Mouse (Mus musculus) liver, adult 2 months (tissue): ENCODE measurements around the gene Tmem143. TPM values are rescaled to one million over a fixed set of nuclear protein-coding genes. Genes with fewer than 3 reads are reported as not detected.
"Not testable (repeated sequence)": the region's sequence is repeated elsewhere in the genome, so short reads cannot be mapped to it uniquely, and the experiment has no call there.

ENCODE experiments used
- DNase-seq: peaks from one replicate; pipeline ENCODE4 v3.0.0-alpha.2; 2011; ENCODE audit warnings: low read depth, low spot score; ENCODE audit errors: extremely low read depth
- H3K27ac ChIP-seq: fragments of 200-500 bp; replicated peaks from 2 replicates; pipeline ENCODE4 v1.5.1; 2012; ENCODE audit warnings: low read depth, mild to moderate bottlenecking, control low read depth, inconsistent platforms, low read length; ENCODE audit not compliant: insufficient read depth
- H3K27me3 ChIP-seq: fragments of 200-500 bp; 2 replicates; pipeline ENCODE4 v1.6.1; 2012; ENCODE audit warnings: mild to moderate bottlenecking, moderate library complexity, low read length, inconsistent platforms; ENCODE audit not compliant: control insufficient read depth, insufficient read depth
- H3K36me3 ChIP-seq: fragments of 200-500 bp; 2 replicates; pipeline ENCODE4 v1.6.1; 2012; ENCODE audit warnings: low read length, inconsistent platforms; ENCODE audit not compliant: control insufficient read depth, insufficient read depth
- H3K4me1 ChIP-seq: fragments of 200-500 bp; 2 replicates; pipeline ENCODE4 v1.6.1; 2011; ENCODE audit warnings: low read length; ENCODE audit not compliant: control insufficient read depth, insufficient read depth
- H3K4me3 ChIP-seq: fragments of 200-500 bp; 2 replicates; pipeline ENCODE4 v1.5.1; 2011; ENCODE audit warnings: low read depth, mild to moderate bottlenecking, control low read depth, low read length, moderate library complexity; ENCODE audit not compliant: insufficient read depth
- H3K79me2 ChIP-seq: fragments of 200-500 bp; 2 replicates; pipeline ENCODE4 v1.6.1; 2012; ENCODE audit warnings: inconsistent platforms, mild to moderate bottlenecking, low read length, moderate library complexity; ENCODE audit not compliant: control insufficient read depth, insufficient read depth
- H3K9ac ChIP-seq: fragments of 200-500 bp; 2 replicates; pipeline ENCODE4 v1.6.1; 2012; ENCODE audit warnings: low read depth, mild to moderate bottlenecking, control low read depth, inconsistent platforms, low read length
- CTCF ChIP-seq: fragments of 200-500 bp; IDR thresholded peaks from 2 replicates; pipeline ENCODE4 v1.5.1; 2011; ENCODE audit warnings: low read depth, low read length, control low read depth
- POLR2A ChIP-seq: fragments of 200-500 bp; IDR thresholded peaks from 2 replicates; pipeline ENCODE4 v1.6.1; 2011; ENCODE audit warnings: low read length, control low read depth; ENCODE audit not compliant: insufficient read depth; ENCODE audit errors: extremely low read depth
- WGBS: fragments of 180-500 bp; shearing (Covaris S2); methylation state at CpG from one replicate; pipeline ENCODE4 v1.1.7; 2018; 5-methylcytosine and 5-hydroxymethylcytosine counted together
- polyA plus RNA-seq: library from polyadenylated mRNA; depleted of rRNA; stranded (reverse); fragments of >200 nt; gene quantifications from 2 replicates; pipeline ENCODE4 v1.2.3, GENCODE M21; 2012
- total RNA-seq: library from RNA; depleted of rRNA; stranded (reverse); fragments of >200 nt; gene quantifications from 2 replicates; pipeline ENCODE4 v1.2.3, GENCODE M21; 2014

Gene Tmem143
- total and polyA plus RNA-seq, 2 experiments, result 16.6 to 59.5 TPM

DNA sequence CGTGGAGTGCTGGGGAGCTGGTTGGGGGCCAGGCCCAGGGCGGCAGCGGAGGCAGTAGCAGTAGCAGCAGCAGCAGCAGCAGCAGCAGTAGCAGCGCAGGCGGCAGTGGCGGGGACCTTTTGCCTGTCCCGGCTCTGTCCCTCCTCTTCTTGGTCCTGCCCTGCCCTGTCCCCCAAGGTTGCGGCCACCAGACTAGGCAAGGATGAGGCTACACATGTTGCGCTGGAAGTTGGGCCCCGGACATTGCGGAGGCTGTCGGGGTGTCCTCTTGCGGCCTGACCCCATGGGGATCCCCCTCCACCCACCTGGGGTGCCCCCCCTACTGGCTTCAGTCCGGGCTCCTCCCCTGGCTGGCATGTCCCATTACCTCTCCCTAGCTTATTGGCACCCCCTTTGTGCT, 27.0 kb upstream of the Tmem143 start:
- H3K4me3 ChIP-seq, result no peak overlapping the region
- no peak for DNase-seq
- TF ChIP-seq CTCF (no peak), POLR2A (no peak)

DNA sequence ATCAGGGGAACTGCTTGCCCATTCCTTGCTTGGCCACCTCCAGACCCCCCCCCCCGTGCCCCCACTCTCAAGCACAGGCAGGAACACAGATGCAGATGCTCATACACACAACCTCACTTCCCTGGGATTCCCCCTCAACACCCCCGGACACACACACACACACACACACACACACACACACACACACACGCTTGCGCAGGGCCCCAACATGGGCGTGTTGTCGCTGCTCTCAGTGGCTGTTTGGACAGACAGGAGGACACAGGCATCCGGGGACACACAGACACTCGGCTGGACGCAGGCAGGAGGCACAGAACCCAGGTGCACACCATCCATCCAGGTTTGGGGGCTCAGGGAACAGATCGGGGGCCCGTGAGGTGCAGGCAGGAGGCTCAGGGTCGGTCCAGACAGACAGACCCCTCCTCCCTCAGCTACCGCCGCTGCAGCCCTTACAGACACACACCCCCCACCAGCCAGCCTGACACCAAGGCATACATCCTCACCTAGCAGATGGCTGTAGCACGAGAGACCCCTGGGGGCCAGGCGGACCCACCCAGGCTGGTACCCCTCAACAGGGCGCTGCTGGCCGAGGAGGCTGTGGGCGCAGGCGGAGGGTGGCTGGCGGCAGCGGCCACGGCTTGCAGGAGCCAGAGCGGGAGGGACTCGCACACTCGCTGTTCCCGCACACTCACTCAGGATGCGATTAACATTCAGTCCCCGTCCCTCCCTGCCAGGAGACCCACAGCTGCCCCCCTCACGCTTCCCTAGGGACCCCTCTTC, 26.3 kb upstream of the Tmem143 start:
- no peak overlapping the region for H3K4me3 ChIP-seq
- peaks cover 10% of the 10 kb centered on the region for H3K36me3 ChIP-seq
- H3K9ac ChIP-seq, result no peak overlapping the region
- 9% methylated on average over 30 of the region's 30 CpGs for WGBS
- H3K79me2 ChIP-seq, result peaks cover 17% of the 10 kb centered on the region; the same call in 1 of the 2 replicates
- no peak overlapping the region for H3K27ac ChIP-seq
- H3K27me3 ChIP-seq, result peaks cover 16% of the 10 kb centered on the region
- peaks cover 13% of the 10 kb centered on the region for H3K4me1 ChIP-seq
- TF ChIP-seq CTCF (no peak), POLR2A (no peak)
- no peak for DNase-seq

More for the DNA sequence above, 27.0 kb upstream of the Tmem143 start:
- H3K79me2 ChIP-seq, result peaks cover 13% of the 10 kb centered on the region; the same call in 1 of the 2 replicates
- H3K9ac ChIP-seq, result no peak overlapping the region
- peaks cover 16% of the 10 kb centered on the region for H3K27me3 ChIP-seq
- H3K4me1 ChIP-seq, result peaks cover 13% of the 10 kb centered on the region
- peaks cover 5% of the 10 kb centered on the region; the same call in 1 of the 2 replicates for H3K36me3 ChIP-seq
- WGBS, result 19% methylated on average over 11 of the region's 14 CpGs
- no peak overlapping the region for H3K27ac ChIP-seq

- peaks cover 19% of the 10 kb centered on the region for H3K36me3 ChIP-seq
- H3K27me3 ChIP-seq, result peaks cover 16% of the 10 kb centered on the region
- peaks cover 7% of the 10 kb centered on the region for H3K4me1 ChIP-seq
- H3K27ac ChIP-seq, result peak within 1 kb of the TSS; percentile 86
- under 1% methylated on average over 18 of the region's 18 CpGs for WGBS
- DNase-seq, result peak; percentile 79
- H3K9ac ChIP-seq, result peak within 1 kb of the TSS; percentile 87
- peak within 1 kb of the TSS; percentile 78 for H3K4me3 ChIP-seq
- TF ChIP-seq CTCF, result peak; percentile 97
- TF ChIP-seq POLR2A, result peak; percentile 67; the same call in 1 of the 2 replicates
- H3K79me2 ChIP-seq, result peaks cover 20% of the 10 kb centered on the region; the same call in 1 of the 2 replicates
Measured at GRCm38 (mm10) chr7:45872624-45873023, 24.1 kb upstream of the Tmem143 start, which contains the start of gene Kdelr1. Gene Kdelr1 (plus strand): TSS chr7:45872772.

DNA sequence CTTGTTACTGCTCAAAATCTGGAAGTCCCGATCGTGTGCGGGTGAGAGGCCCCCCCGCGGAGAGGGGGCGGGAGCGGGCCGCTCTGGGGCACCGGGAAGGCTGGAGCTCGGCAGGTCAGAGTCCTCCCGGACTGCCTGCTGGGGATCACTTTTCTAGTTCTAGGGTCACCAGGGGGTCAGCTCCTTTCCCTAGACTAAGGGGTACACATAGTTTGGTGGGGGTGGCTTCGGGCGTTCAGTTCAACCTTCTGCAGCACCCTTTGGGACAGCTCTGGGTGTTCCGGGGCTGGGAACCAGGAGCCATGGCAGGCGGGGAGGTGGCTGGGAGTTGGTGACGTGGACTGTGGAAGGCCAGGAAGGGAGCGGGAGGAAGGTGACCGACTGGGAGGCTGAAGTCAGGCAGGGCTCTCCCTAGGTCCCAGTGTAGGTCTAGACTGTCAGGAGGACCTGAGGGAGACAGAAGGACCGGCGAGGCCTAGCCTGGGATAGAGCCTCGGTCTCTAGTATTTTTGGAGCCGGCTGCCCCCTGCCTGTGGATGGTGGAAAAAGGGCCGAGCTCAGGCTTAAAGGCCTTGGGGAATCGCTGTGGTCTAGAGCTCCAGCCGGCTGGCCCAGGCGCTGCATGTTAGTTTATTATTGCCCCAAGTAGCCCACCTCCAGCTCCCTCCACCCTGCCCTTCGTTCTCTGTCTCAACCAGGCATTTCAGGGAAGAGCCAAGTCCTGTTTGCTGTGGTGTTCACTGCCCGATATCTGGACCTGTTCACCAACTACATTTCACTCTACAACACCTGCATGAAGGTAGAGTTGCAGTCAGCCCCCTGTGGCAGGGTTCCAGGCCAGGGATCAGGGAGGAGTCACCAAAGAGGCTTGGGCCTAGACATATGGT, 23.4 kb upstream of the Tmem143 start:
- WGBS, result under 1% methylated on average over 27 of the region's 28 CpGs
- peaks cover 11% of the 10 kb centered on the region for H3K27me3 ChIP-seq
- H3K4me3 ChIP-seq, result peak overlapping the region; percentile 78

GRCm38 (mm10) chr7:45876895-45877294, 19.8 kb upstream of the Tmem143 start:
- 98% methylated on average over 7 of the region's 7 CpGs for WGBS
- H3K36me3 ChIP-seq, result peaks cover 34% of the 10 kb centered on the region
- DNase-seq, result no peak
- no peak overlapping the region for H3K9ac ChIP-seq
- no peaks in the 10 kb centered on the region for H3K27me3 ChIP-seq
- H3K4me3 ChIP-seq, result no peak overlapping the region
- H3K79me2 ChIP-seq, result peaks cover 20% of the 10 kb centered on the region; the same call in 1 of the 2 replicates
- H3K27ac ChIP-seq, result no peak overlapping the region
- peaks cover 7% of the 10 kb centered on the region for H3K4me1 ChIP-seq
- TF ChIP-seq POLR2A (no peak), CTCF (no peak)

More for the DNA sequence above, 23.4 kb upstream of the Tmem143 start:
- DNase-seq, result peak; percentile 71
- Histone ChIP-seq H3K9ac (peak overlapping the region; percentile 87), H3K79me2 (peaks cover 20% of the 10 kb centered on the region; the same call in 1 of the 2 replicates), H3K4me1 (peaks cover 7% of the 10 kb centered on the region), H3K27ac (peak overlapping the region; percentile 86), H3K36me3 (peaks cover 22% of the 10 kb centered on the region)
- TF ChIP-seq POLR2A (0 out of 2 replicates have a peak, but pooled peaks have one; percentile 38), CTCF (peak; percentile 30)

DNA sequence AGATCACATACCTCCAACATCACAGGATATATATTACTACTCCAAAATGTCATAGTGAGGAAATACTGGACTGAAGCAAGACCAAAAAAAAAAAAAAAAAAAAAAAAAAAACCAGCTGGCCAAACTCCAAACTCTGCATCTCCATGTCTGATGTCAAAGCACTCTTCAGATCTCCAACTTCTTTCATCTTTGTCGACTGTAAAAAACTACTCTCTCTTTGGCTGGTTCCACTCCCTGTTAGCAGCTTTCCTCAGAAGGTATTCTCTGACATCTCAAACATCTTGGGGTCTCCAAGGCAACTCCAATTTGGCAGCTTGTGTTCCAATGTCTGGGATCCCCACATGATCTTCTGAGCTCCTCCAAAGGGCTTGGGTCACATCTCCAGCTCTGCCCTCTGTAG, 18.5 kb upstream of the Tmem143 start, which contains the start of gene Grin2d:
Gene Grin2d (minus strand): TSS at position 101 of the 400 bp plus-strand sequence.
- Histone ChIP-seq H3K36me3 (peaks cover 45% of the 10 kb centered on the region), H3K79me2 (peaks cover 20% of the 10 kb centered on the region; the same call in 1 of the 2 replicates)
- not testable (repeated sequence) for DNase-seq, H3K27me3 ChIP-seq, H3K4me1 ChIP-seq, H3K4me3 ChIP-seq, H3K27ac ChIP-seq, H3K9ac ChIP-seq
- 87% methylated on average over 1 of the region's 1 CpGs for WGBS
